In genomic region chr10:117531798-117532747, GRCm38 (mm10) we compare ENCODE assay signal across 17 mouse cellular contexts.
A peak's percentile ranks its signal among the peaks of the same experiment; 100 is the strongest.
DNase-seq lines count a peak whose midpoint lies in the region; ATAC-seq and TF ChIP-seq lines count a peak whose summit lies in the region.
"Had no signal": no experiment of that assay in that cellular context is flagged by ENCODE, and none has a peak within 500 bp of the region (broad histone marks: within the 10 kb centered on the region; RNA-seq: fewer than 3 reads in every experiment).

No protein-coding gene starts in this region.

- no peak overlapping the region for H3K4me3 ChIP-seq in lung, postnatal 0 days (ENCODE audit: low read depth, low read length)
- no peak overlapping the region for H3K4me3 ChIP-seq in lung, adult 2 months (replicated peaks; ENCODE audit: extremely low read depth, low read depth, low read length)
- H3K4me3 ChIP-seq in intestine, embryonic 15.5 days (replicated peaks): no peak overlapping the region
- H3K4me3 ChIP-seq: heart, embryonic 15.5 days; midbrain, embryonic 13.5 days had no signal

- TF ChIP-seq EP300 in lung, postnatal 0 days (IDR thresholded peaks at IDR 0.05): no peak

- H3K27ac ChIP-seq in lung, postnatal 0 days (ENCODE audit: low read length): no peak overlapping the region
- no peak overlapping the region for H3K27ac ChIP-seq in intestine, embryonic 15.5 days
- H3K27ac ChIP-seq: heart, embryonic 15.5 days; liver, embryonic 14.5 days; midbrain, embryonic 13.5 days had no signal

- DNase-seq in lung, postnatal 0 days (ENCODE audit: low spot score): peak; percentile 54
- no peak for DNase-seq in lung, adult 2 months
- peak; percentile 29 for DNase-seq in CD4-positive helper T cell, adult 2 months (ENCODE audit: low read depth, low spot score)
- peak; percentile 38 for DNase-seq in gonadal fat pad, adult 2 months (ENCODE audit: low read depth)
- DNase-seq in urinary bladder, postnatal 36 days (ENCODE audit: low spot score in 2 of 2): no peak
- DNase-seq in adrenal gland, adult (ENCODE audit: inconsistent age in 2 of 2, low spot score in 1 of 2): no peak
- DNase-seq: adrenal gland, adult 8-10 months; cerebellum, adult 9-10 months; kidney, postnatal 10 days; lung, postnatal 4 days; thymus, adult 2 months had no signal

- no peaks in the 10 kb centered on the region for H3K36me3 ChIP-seq in lung, postnatal 0 days (ENCODE audit: insufficient read depth, low read length)
- no peaks in the 10 kb centered on the region for H3K36me3 ChIP-seq in intestine, embryonic 15.5 days
- H3K36me3 ChIP-seq: heart, embryonic 15.5 days; midbrain, embryonic 13.5 days had no signal

- no peaks in the 10 kb centered on the region for H3K27me3 ChIP-seq in lung, postnatal 0 days (replicated peaks; ENCODE audit: insufficient read depth, low read length)
- no peaks in the 10 kb centered on the region for H3K27me3 ChIP-seq in intestine, embryonic 15.5 days (replicated peaks)
- H3K27me3 ChIP-seq: heart, embryonic 15.5 days; midbrain, embryonic 13.5 days had no signal

- TF ChIP-seq CTCF in lung, postnatal 0 days (IDR thresholded peaks at IDR 0.05): no peak
- TF ChIP-seq CTCF in lung, adult 2 months (IDR thresholded peaks at IDR 0.05; ENCODE audit: insufficient read depth, low read length): no peak

- H3K4me1 ChIP-seq in lung, postnatal 0 days (ENCODE audit: insufficient read depth, low read depth, low read length): no peaks in the 10 kb centered on the region
- H3K4me1 ChIP-seq in lung, adult 2 months (ENCODE audit: control insufficient read depth, insufficient read depth, low read length): peaks cover 2% of the 10 kb centered on the region; the same call in 1 of the 2 replicates
- H3K4me1 ChIP-seq in intestine, embryonic 15.5 days (replicated peaks): no peaks in the 10 kb centered on the region
- H3K4me1 ChIP-seq: heart, embryonic 15.5 days; midbrain, embryonic 13.5 days had no signal

- H3K9ac ChIP-seq in lung, postnatal 0 days (replicated peaks; ENCODE audit: low read depth): no peak overlapping the region
- H3K9ac ChIP-seq in intestine, embryonic 15.5 days: no peak overlapping the region
- H3K9ac ChIP-seq: heart, embryonic 15.5 days; liver, embryonic 14.5 days; midbrain, embryonic 13.5 days had no signal

- WGBS in lung, postnatal 0 days: 85% methylated on average over 17 of the region's 17 CpGs
- 81% methylated on average over 17 of the region's 17 CpGs for WGBS in lung, adult 2 months
- 89% methylated on average over 17 of the region's 17 CpGs for WGBS in intestine, embryonic 15.5 days

- no peak for TF ChIP-seq POLR2A in lung, adult 2 months (IDR thresholded peaks at IDR 0.05; ENCODE audit: borderline replicate concordance, extremely low read depth, low read depth, low read length)

- H3K4me2 ChIP-seq in lung, postnatal 0 days (replicated peaks; ENCODE audit: low read depth, low read length): no peak overlapping the region
- H3K4me2 ChIP-seq in intestine, embryonic 15.5 days (replicated peaks): no peak overlapping the region
- H3K4me2 ChIP-seq: heart, embryonic 15.5 days; midbrain, embryonic 13.5 days had no signal

- peak; percentile 43; the same call in 1 of the 2 replicates for ATAC-seq in lung, postnatal 0 days
- 0 out of 2 replicates have a peak, but pooled peaks have one; percentile 25 for ATAC-seq in neutrophil, adult 5-6 weeks (ENCODE audit: extremely low read depth, insufficient number of reproducible peaks, low FRiP score, poor library complexity, severe bottlenecking)
- ATAC-seq in intestine, embryonic 15.5 days: no peak
- ATAC-seq: intestine, embryonic 16.5 days; midbrain, embryonic 13.5 days had no signal

- no peaks in the 10 kb centered on the region for H3K9me3 ChIP-seq in lung, postnatal 0 days (ENCODE audit: low read length)
- H3K9me3 ChIP-seq in intestine, embryonic 15.5 days: no peaks in the 10 kb centered on the region
- H3K9me3 ChIP-seq: heart, embryonic 15.5 days; midbrain, embryonic 13.5 days had no signal

Comparison
In these comparisons a context has a peak if more than half of its experiments do, and no peak if none do; other contexts are left out.
1. DNase-seq: peak in lung, postnatal 0 days (single experiment), CD4-positive helper T cell, adult 2 months (single experiment) and gonadal fat pad, adult 2 months (single experiment); none in lung, adult 2 months (single experiment), urinary bladder, postnatal 36 days (0 of 2) and adrenal gland, adult (0 of 2).